Mouse (Mus musculus): ENCODE measurements around the gene Cfap45. TPM values are rescaled to one million over a fixed set of nuclear protein-coding genes. Genes with fewer than 3 reads are reported as not detected.

Gene Cfap45
- total RNA-seq, 2 experiments from 2014 or later, result 1.3 to 1.8 TPM

GRCm38 (mm10) chr1:172493516-172493915 lies 27.1 kb upstream of the Cfap45 start:
- DNase-seq (ENCODE audit: low spot score in 2 of 2), result no peak

GRCm38 (mm10) chr1:172496030-172496429 lies 24.6 kb upstream of the Cfap45 start:
- no peak for DNase-seq (ENCODE audit: low spot score in 2 of 2)

- no peak for DNase-seq (ENCODE audit: low spot score in 2 of 2)
Observed at GRCm38 (mm10) chr1:172497428-172497827, 23.2 kb upstream of the Cfap45 start.

- DNase-seq (ENCODE audit: low spot score in 2 of 2), result peak; percentile 79 to 86
Observed at GRCm38 (mm10) chr1:172499765-172500441, 20.7 kb upstream of the Cfap45 start, which contains the start of gene Tagln2. TSS of gene Tagln2 (plus strand) at chr1:172500047.

- DNase-seq (ENCODE audit: low spot score in 2 of 2), result peak; percentile 57 to 68
Observed at GRCm38 (mm10) chr1:172500451-172501370, 19.9 kb upstream of the Cfap45 start.

GRCm38 (mm10) chr1:172501371-172502144 lies 19.0 kb upstream of the Cfap45 start:
- peak in 1 of 2 experiments; percentile 63 for DNase-seq (ENCODE audit: low spot score in 2 of 2)

GRCm38 (mm10) chr1:172502145-172503110 lies 18.2 kb upstream of the Cfap45 start:
- DNase-seq (ENCODE audit: low spot score in 2 of 2), result no peak

GRCm38 (mm10) chr1:172503111-172503997 lies 17.2 kb upstream of the Cfap45 start:
- peak in 1 of 2 experiments; percentile 65 for DNase-seq (ENCODE audit: low spot score in 2 of 2)

GRCm38 (mm10) chr1:172504756-172505155 lies 15.8 kb upstream of the Cfap45 start:
- no peak for DNase-seq (ENCODE audit: low spot score in 2 of 2)

- no peak for DNase-seq (ENCODE audit: low spot score in 2 of 2)
Observed at GRCm38 (mm10) chr1:172507001-172507400, 13.6 kb upstream of the Cfap45 start.

- no peak for DNase-seq (ENCODE audit: low spot score in 2 of 2)
Observed at GRCm38 (mm10) chr1:172507701-172508100, 12.9 kb upstream of the Cfap45 start.

- no peak for DNase-seq (ENCODE audit: low spot score in 2 of 2)
Observed at GRCm38 (mm10) chr1:172508172-172508571, 12.4 kb upstream of the Cfap45 start.

- no peak for DNase-seq (ENCODE audit: low spot score in 2 of 2)
Observed at GRCm38 (mm10) chr1:172509235-172509634, 11.4 kb upstream of the Cfap45 start.

- no peak for DNase-seq (ENCODE audit: low spot score in 2 of 2)
Observed at GRCm38 (mm10) chr1:172509983-172510382, 10.6 kb upstream of the Cfap45 start.

- no peak for DNase-seq (ENCODE audit: low spot score in 2 of 2)
Observed at GRCm38 (mm10) chr1:172510421-172510972, 10.1 kb upstream of the Cfap45 start.

- DNase-seq (ENCODE audit: low spot score in 2 of 2), result peak in 1 of 2 experiments; percentile 56
Observed at GRCm38 (mm10) chr1:172512962-172513361, 7.6 kb upstream of the Cfap45 start.

- DNase-seq (ENCODE audit: low spot score in 2 of 2), result no peak
Observed at GRCm38 (mm10) chr1:172513525-172514212, 6.9 kb upstream of the Cfap45 start.

- no peak for DNase-seq (ENCODE audit: low spot score in 2 of 2)
Observed at GRCm38 (mm10) chr1:172514213-172514529, 6.4 kb upstream of the Cfap45 start.
